11 mouse cellular contexts compared by ENCODE assay signal in the genomic region with DNA sequence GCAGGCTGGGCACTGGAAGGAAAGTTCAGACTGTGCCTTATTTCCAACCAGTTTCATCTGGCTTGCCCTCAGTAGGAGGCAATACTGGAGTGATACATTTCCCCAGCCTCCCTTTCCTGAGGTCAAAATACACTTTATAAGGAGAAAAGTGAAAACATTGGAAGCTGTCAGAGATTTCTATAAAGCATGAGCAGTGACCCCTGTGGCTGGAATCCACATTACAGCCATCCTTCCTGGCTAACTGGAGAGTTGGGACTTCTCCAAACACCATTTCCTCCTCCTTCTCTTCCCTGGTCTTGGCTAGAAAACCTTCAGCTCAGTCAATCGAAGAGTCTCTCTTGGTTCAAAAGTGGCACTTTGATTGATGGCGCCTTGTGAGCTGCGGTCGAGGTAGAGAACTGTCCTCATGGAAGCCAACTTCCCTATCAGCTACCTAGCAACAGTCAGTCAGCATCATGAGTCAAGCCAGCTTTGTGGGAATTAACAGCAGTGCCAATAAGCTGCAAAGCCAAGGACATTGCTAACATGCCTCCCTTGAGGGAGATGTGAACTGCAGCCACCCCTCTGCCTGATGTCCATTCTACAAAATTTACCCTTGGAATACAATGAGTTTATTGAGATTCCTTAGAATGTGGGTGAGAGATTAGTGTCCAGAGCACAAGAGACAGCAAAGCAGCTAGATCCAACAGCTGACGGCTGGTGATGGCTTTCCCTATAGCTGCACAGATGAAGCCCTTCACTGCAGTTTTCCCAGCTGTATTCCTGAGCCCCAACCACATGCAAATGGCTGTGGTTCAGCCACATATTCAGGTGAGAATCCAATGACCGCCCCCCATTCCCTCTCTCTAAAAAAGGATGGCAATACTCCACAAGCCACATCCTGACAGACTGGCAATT. TPM values are rescaled to one million over a fixed set of nuclear protein-coding genes. Genes with fewer than 3 reads are reported as not detected.
A peak's percentile ranks its signal among the peaks of the same experiment; 100 is the strongest.
DNase-seq lines count a peak whose midpoint lies in the region; ATAC-seq and TF ChIP-seq lines count a peak whose summit lies in the region.
"Had no signal": no experiment of that assay in that cellular context is flagged by ENCODE, and none has a peak within 500 bp of the region (broad histone marks: within the 10 kb centered on the region; RNA-seq: fewer than 3 reads in every experiment).

No protein-coding gene starts in this region.

- no peaks in the 10 kb centered on the region for H3K4me1 ChIP-seq in forebrain, postnatal 0 days (ENCODE audit: insufficient read depth)
- H3K4me1 ChIP-seq in forebrain, embryonic 13.5 days: no peaks in the 10 kb centered on the region
- no peaks in the 10 kb centered on the region for H3K4me1 ChIP-seq in midbrain, postnatal 0 days (ENCODE audit: insufficient read depth, low read length)
- H3K4me1 ChIP-seq in midbrain, embryonic 10.5 days: peaks cover 4% of the 10 kb centered on the region; the same call in 1 of the 2 replicates
- H3K4me1 ChIP-seq: liver, embryonic 15.5 days had no signal

- TF ChIP-seq CTCF in forebrain, postnatal 0 days (IDR thresholded peaks at IDR 0.05; ENCODE audit: low read depth): peak; percentile 15; the same call in 1 of the 2 replicates
- peak; percentile 45 for TF ChIP-seq CTCF in midbrain, postnatal 0 days (IDR thresholded peaks at IDR 0.05)

- 74% methylated on average over 6 of the region's 6 CpGs for WGBS in forebrain, postnatal 0 days
- 81% methylated on average over 6 of the region's 6 CpGs for WGBS in forebrain, embryonic 13.5 days
- WGBS in midbrain, postnatal 0 days: 71% methylated on average over 6 of the region's 6 CpGs
- WGBS in midbrain, embryonic 10.5 days: 86% methylated on average over 6 of the region's 6 CpGs

- H3K9me3 ChIP-seq in forebrain, postnatal 0 days (ENCODE audit: low read length): no peaks in the 10 kb centered on the region
- no peaks in the 10 kb centered on the region for H3K9me3 ChIP-seq in forebrain, embryonic 13.5 days (replicated peaks)
- no peaks in the 10 kb centered on the region for H3K9me3 ChIP-seq in midbrain, postnatal 0 days (ENCODE audit: low read length)
- no peaks in the 10 kb centered on the region for H3K9me3 ChIP-seq in midbrain, embryonic 10.5 days (replicated peaks)
- H3K9me3 ChIP-seq: heart, embryonic 15.5 days; liver, embryonic 15.5 days had no signal

- no peaks in the 10 kb centered on the region for H3K27me3 ChIP-seq in forebrain, postnatal 0 days (ENCODE audit: insufficient read depth, low read length)
- H3K27me3 ChIP-seq in forebrain, embryonic 13.5 days: no peaks in the 10 kb centered on the region
- H3K27me3 ChIP-seq in midbrain, postnatal 0 days (ENCODE audit: insufficient read depth, low read length): no peaks in the 10 kb centered on the region
- H3K27me3 ChIP-seq in midbrain, embryonic 10.5 days (ENCODE audit: low read depth, poor library complexity, severe bottlenecking): no peaks in the 10 kb centered on the region
- H3K27me3 ChIP-seq: heart, embryonic 15.5 days; liver, embryonic 15.5 days had no signal

- DNase-seq in forebrain, postnatal 0 days: no peak
- DNase-seq in midbrain, postnatal 0 days (ENCODE audit: low spot score): peak; percentile 86
- no peak for DNase-seq in midbrain, embryonic 10.5 days (ENCODE audit: low spot score)
- DNase-seq in heart, adult 9 months (ENCODE audit: low spot score in 2 of 2): peak; percentile 23 to 40
- DNase-seq in lung, postnatal 4 days: peak; percentile 18 to 32
- no peak for DNase-seq in right cerebral cortex, adult 18-20 months
- DNase-seq in spleen, postnatal 14 days (ENCODE audit: low spot score in 2 of 2): no peak
- DNase-seq: thymus, postnatal 36 days had no signal

- H3K4me3 ChIP-seq in forebrain, postnatal 0 days (ENCODE audit: low read depth, low read length): no peak overlapping the region
- H3K4me3 ChIP-seq in forebrain, embryonic 13.5 days: no peak overlapping the region
- no peak overlapping the region for H3K4me3 ChIP-seq in midbrain, postnatal 0 days (ENCODE audit: low read depth, low read length)
- no peak overlapping the region for H3K4me3 ChIP-seq in midbrain, embryonic 10.5 days
- H3K4me3 ChIP-seq: heart, embryonic 15.5 days; liver, embryonic 15.5 days had no signal

- no peak overlapping the region for H3K4me2 ChIP-seq in forebrain, postnatal 0 days (ENCODE audit: low read depth)
- H3K4me2 ChIP-seq in forebrain, embryonic 13.5 days: no peak overlapping the region
- H3K4me2 ChIP-seq in midbrain, postnatal 0 days (ENCODE audit: low read depth, low read length, poor library complexity, severe bottlenecking): no peak overlapping the region
- H3K4me2 ChIP-seq: heart, embryonic 15.5 days; liver, embryonic 15.5 days had no signal

- ATAC-seq in forebrain, postnatal 0 days: no peak; the same call in 1 of the 2 replicates
- ATAC-seq in forebrain, embryonic 13.5 days: no peak
- peak; percentile 16; the same call in 1 of the 2 replicates for ATAC-seq in midbrain, postnatal 0 days (ENCODE audit: low FRiP score)

- no peak overlapping the region for H3K27ac ChIP-seq in forebrain, postnatal 0 days (ENCODE audit: low read depth, low read length)
- no peak overlapping the region for H3K27ac ChIP-seq in forebrain, embryonic 13.5 days
- no peak overlapping the region for H3K27ac ChIP-seq in midbrain, postnatal 0 days (ENCODE audit: low read depth, low read length)
- H3K27ac ChIP-seq in midbrain, embryonic 10.5 days (replicated peaks): no peak overlapping the region
- H3K27ac ChIP-seq: heart, embryonic 15.5 days; liver, embryonic 15.5 days had no signal

- H3K36me3 ChIP-seq in forebrain, postnatal 0 days (ENCODE audit: insufficient read depth): no peaks in the 10 kb centered on the region; the same call in 1 of the 2 replicates
- H3K36me3 ChIP-seq in forebrain, embryonic 13.5 days (ENCODE audit: poor library complexity, severe bottlenecking): no peaks in the 10 kb centered on the region
- no peaks in the 10 kb centered on the region for H3K36me3 ChIP-seq in midbrain, postnatal 0 days (ENCODE audit: insufficient read depth, low read length)
- H3K36me3 ChIP-seq in midbrain, embryonic 10.5 days: no peaks in the 10 kb centered on the region
- H3K36me3 ChIP-seq: heart, embryonic 15.5 days; liver, embryonic 15.5 days had no signal

- H3K9ac ChIP-seq in forebrain, postnatal 0 days: no peak overlapping the region
- H3K9ac ChIP-seq in forebrain, embryonic 13.5 days: no peak overlapping the region
- H3K9ac ChIP-seq in midbrain, postnatal 0 days (replicated peaks; ENCODE audit: low read length, poor library complexity, severe bottlenecking): no peak overlapping the region
- H3K9ac ChIP-seq: heart, embryonic 15.5 days; liver, embryonic 15.5 days had no signal

RNA-seq across cellular contexts. Expression of a gene that starts 40.7 kb away (rescaled TPM):
- total RNA-seq in forebrain, postnatal 0 days (2014; rRNA removed): 103 and 121 TPM in 2 replicates
- polyA plus RNA-seq in forebrain, postnatal 0 days (2015; fragmentation: Nextera tagmentation; extraction: Ambion mirVana): 48.9 and 92.7 TPM in 2 replicates
- 20.8 and 24.2 TPM in 2 replicates for polyA plus RNA-seq in forebrain, embryonic 13.5 days (2015; fragmentation: Nextera tagmentation; extraction: Ambion mirVana)
- 73.4 and 76.1 TPM in 2 replicates for total RNA-seq in midbrain, postnatal 0 days (2014; rRNA removed)
- 51.9 and 61.8 TPM in 2 replicates for polyA plus RNA-seq in midbrain, postnatal 0 days (2015; fragmentation: Nextera tagmentation; extraction: Ambion mirVana)
- 0.57 and 2.3 TPM in 2 replicates for polyA plus RNA-seq in midbrain, embryonic 10.5 days (2016; fragmentation: Nextera tagmentation; extraction: Ambion mirVana)

Comparison
In these comparisons a context has a peak if more than half of its experiments do, and no peak if none do; other contexts are left out.
1. DNase-seq: peak in midbrain, postnatal 0 days (single experiment), heart, adult 9 months (2 of 2) and lung, postnatal 4 days (2 of 2); none in forebrain, postnatal 0 days (single experiment), midbrain, embryonic 10.5 days (single experiment), right cerebral cortex, adult 18-20 months (single experiment) and spleen, postnatal 14 days (0 of 2).